Mouse (Mus musculus): ENCODE data around the gene Ugt1a10. TPM values are rescaled to one million over a fixed set of nuclear protein-coding genes. Genes with fewer than 3 reads are reported as not detected.

The Ugt1a10 gene
- total and polyA plus RNA-seq, 3 experiments, result not detected

- DNase-seq, result no peak
Measured at GRCm38 (mm10) chr1:88231803-88232499, 176.8 kb downstream of the Ugt1a10 start.

- DNase-seq, result no peak
Measured at GRCm38 (mm10) chr1:88232664-88233380, 177.6 kb downstream of the Ugt1a10 start.

- DNase-seq, result no peak
Measured at GRCm38 (mm10) chr1:88233421-88234247, 178.4 kb downstream of the Ugt1a10 start.

GRCm38 (mm10) chr1:88234248-88234610 is 179.0 kb downstream of the Ugt1a10 start:
- DNase-seq, result no peak

- no peak for DNase-seq
Measured at GRCm38 (mm10) chr1:88234646-88235045, 179.5 kb downstream of the Ugt1a10 start.

- no peak for DNase-seq
Measured at GRCm38 (mm10) chr1:88235046-88235893, 180.1 kb downstream of the Ugt1a10 start.

- DNase-seq, result no peak
Measured at GRCm38 (mm10) chr1:88235894-88236415, 180.8 kb downstream of the Ugt1a10 start.

- DNase-seq, result no peak
Measured at GRCm38 (mm10) chr1:88237311-88237710, 182.1 kb downstream of the Ugt1a10 start.

GRCm38 (mm10) chr1:88238771-88239170 is 183.6 kb downstream of the Ugt1a10 start:
- no peak for DNase-seq

- peak; percentile 61 for DNase-seq
Measured at GRCm38 (mm10) chr1:88240072-88240471, 184.9 kb downstream of the Ugt1a10 start.

GRCm38 (mm10) chr1:88240579-88240978 is 185.4 kb downstream of the Ugt1a10 start:
- DNase-seq, result no peak

GRCm38 (mm10) chr1:88243861-88244260 is 188.7 kb downstream of the Ugt1a10 start:
- DNase-seq, result no peak

GRCm38 (mm10) chr1:88245881-88246280 is 190.7 kb downstream of the Ugt1a10 start:
- DNase-seq, result no peak

- DNase-seq, result no peak
Measured at GRCm38 (mm10) chr1:88246386-88246785, 191.2 kb downstream of the Ugt1a10 start.

GRCm38 (mm10) chr1:88247660-88248059 is 192.5 kb downstream of the Ugt1a10 start:
- no peak for DNase-seq

- DNase-seq, result no peak
Measured at GRCm38 (mm10) chr1:88248658-88249057, 193.5 kb downstream of the Ugt1a10 start.

- no peak for DNase-seq
Measured at GRCm38 (mm10) chr1:88249596-88249995, 194.4 kb downstream of the Ugt1a10 start.

GRCm38 (mm10) chr1:88250023-88250422 is 194.8 kb downstream of the Ugt1a10 start:
- no peak for DNase-seq

- no peak for DNase-seq
Measured at GRCm38 (mm10) chr1:88253106-88253505, 197.9 kb downstream of the Ugt1a10 start.

GRCm38 (mm10) chr1:88253540-88253939 is 198.4 kb downstream of the Ugt1a10 start:
- no peak for DNase-seq

- DNase-seq, result no peak
Measured at GRCm38 (mm10) chr1:88254793-88255465, 199.7 kb downstream of the Ugt1a10 start.
